8 mouse cellular contexts compared by ENCODE assay signal in the genomic region with DNA sequence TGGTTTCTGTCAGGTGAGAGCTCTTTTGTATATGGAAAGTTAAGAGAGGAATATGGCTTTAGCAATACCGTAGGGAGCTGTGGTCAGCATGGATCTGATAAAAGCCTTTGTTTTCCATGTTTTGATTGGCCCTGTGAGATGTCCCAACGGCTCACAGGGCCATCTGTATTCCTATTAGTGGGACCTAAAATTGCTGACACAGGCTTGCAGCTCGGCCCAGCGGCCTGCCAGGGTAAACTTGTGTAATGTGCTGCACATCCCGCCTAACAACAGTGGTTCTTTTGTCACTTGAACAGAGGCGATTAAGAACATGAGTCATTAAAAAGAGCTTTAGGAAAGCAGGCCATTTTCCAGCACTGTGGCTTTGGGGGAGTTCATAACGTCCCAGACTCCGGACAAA.
DNase-seq lines count a peak whose midpoint lies in the region; ATAC-seq and TF ChIP-seq lines count a peak whose summit lies in the region.

No protein-coding gene starts in this region.

- H3K27me3 ChIP-seq in embryonic facial prominence, embryonic 13.5 days = no peaks in the 10 kb centered on the region
- H3K27me3 ChIP-seq in heart, embryonic 10.5 days (ENCODE audit: insufficient read depth, poor library complexity, severe bottlenecking) = no peaks in the 10 kb centered on the region
- H3K27me3 ChIP-seq in limb, embryonic 13.5 days = no peaks in the 10 kb centered on the region

- no peak overlapping the region for H3K27ac ChIP-seq in embryonic facial prominence, embryonic 13.5 days
- 0 out of 2 replicates have a peak overlapping the region, but pooled peaks have one; percentile 6 for H3K27ac ChIP-seq in heart, embryonic 10.5 days
- peak overlapping the region; percentile 55 for H3K27ac ChIP-seq in limb, embryonic 13.5 days
- H3K27ac ChIP-seq in left cerebral cortex, adult 2 months = no peak overlapping the region

- no peaks in the 10 kb centered on the region for H3K36me3 ChIP-seq in embryonic facial prominence, embryonic 13.5 days
- no peaks in the 10 kb centered on the region for H3K36me3 ChIP-seq in heart, embryonic 10.5 days
- H3K36me3 ChIP-seq in limb, embryonic 13.5 days = no peaks in the 10 kb centered on the region

- no peak for ATAC-seq in embryonic facial prominence, embryonic 13.5 days (ENCODE audit: insufficient number of reproducible peaks, insufficient read depth, low FRiP score, low TSS enrichment, low read depth)
- peak; percentile 90 for ATAC-seq in limb, embryonic 13.5 days (ENCODE audit: low FRiP score, low read depth)
- no peak for ATAC-seq in inflammation-experienced regulatory T-cells, adult 6 months

- H3K9ac ChIP-seq in embryonic facial prominence, embryonic 13.5 days = no peak overlapping the region
- no peak overlapping the region for H3K9ac ChIP-seq in limb, embryonic 13.5 days

- 0 out of 2 replicates have a peak overlapping the region, but pooled peaks have one; percentile 18 for H3K4me2 ChIP-seq in embryonic facial prominence, embryonic 13.5 days
- H3K4me2 ChIP-seq in limb, embryonic 13.5 days (replicated peaks) = 0 out of 2 replicates have a peak overlapping the region, but pooled peaks have one; percentile 21

- no peaks in the 10 kb centered on the region for H3K9me3 ChIP-seq in embryonic facial prominence, embryonic 13.5 days
- H3K9me3 ChIP-seq in heart, embryonic 10.5 days = no peaks in the 10 kb centered on the region
- H3K9me3 ChIP-seq in limb, embryonic 13.5 days = no peaks in the 10 kb centered on the region

- 52% methylated on average over 8 of the region's 8 CpGs for WGBS in lung, adult 2 months
- 10% methylated on average over 8 of the region's 8 CpGs for WGBS in embryonic facial prominence, embryonic 13.5 days
- WGBS in heart, embryonic 10.5 days = 47% methylated on average over 8 of the region's 8 CpGs
- WGBS in limb, embryonic 13.5 days = 25% methylated on average over 8 of the region's 8 CpGs

- no peak for TF ChIP-seq POLR2A in lung, adult 2 months (IDR thresholded peaks at IDR 0.05; ENCODE audit: borderline replicate concordance, extremely low read depth, low read depth, low read length)

- DNase-seq in lung, adult 18-20 months = peak; percentile 17 to 23
- DNase-seq in lung, adult 2 months = no peak
- no peak for DNase-seq in heart, embryonic 10.5 days (ENCODE audit: low spot score)
- DNase-seq in retina, postnatal 1 day = peak; percentile 91
- DNase-seq in left cerebral cortex, adult 2 months (ENCODE audit: extremely low spot score in 1 of 2, low spot score in 2 of 2) = no peak

- H3K4me1 ChIP-seq in lung, adult 2 months (ENCODE audit: control insufficient read depth, insufficient read depth, low read length) = no peaks in the 10 kb centered on the region; the same call in none of the 2 replicates
- H3K4me1 ChIP-seq in embryonic facial prominence, embryonic 13.5 days = peaks cover 10% of the 10 kb centered on the region; the same call in 1 of the 2 replicates
- no peaks in the 10 kb centered on the region; the same call in 1 of the 2 replicates for H3K4me1 ChIP-seq in heart, embryonic 10.5 days
- peaks cover 16% of the 10 kb centered on the region for H3K4me1 ChIP-seq in limb, embryonic 13.5 days

- H3K4me3 ChIP-seq in lung, adult 2 months (replicated peaks; ENCODE audit: extremely low read depth, low read depth, low read length) = no peak overlapping the region
- H3K4me3 ChIP-seq in embryonic facial prominence, embryonic 13.5 days = no peak overlapping the region
- no peak overlapping the region for H3K4me3 ChIP-seq in heart, embryonic 10.5 days
- no peak overlapping the region for H3K4me3 ChIP-seq in limb, embryonic 13.5 days
- no peak overlapping the region for H3K4me3 ChIP-seq in left cerebral cortex, adult 2 months

- no peak for TF ChIP-seq CTCF in lung, adult 2 months (IDR thresholded peaks at IDR 0.05; ENCODE audit: insufficient read depth, low read length)
- no peak for TF ChIP-seq CTCF in left cerebral cortex, adult 2 months (IDR thresholded peaks at IDR 0.05)

- intact Hi-C loops in left cerebral cortex, adult 2 months (cut with DNase I) = no loop called here

Comparison
In these comparisons a context has a peak if more than half of its experiments do, and no peak if none do; other contexts are left out.
1. DNase-seq: peak in lung, adult 18-20 months (2 of 2) and retina, postnatal 1 day (single experiment); none in lung, adult 2 months (single experiment), heart, embryonic 10.5 days (single experiment) and left cerebral cortex, adult 2 months (0 of 2).
2. H3K27ac ChIP-seq: peak in heart, embryonic 10.5 days (single experiment) and limb, embryonic 13.5 days (single experiment); none in embryonic facial prominence, embryonic 13.5 days (single experiment) and left cerebral cortex, adult 2 months (single experiment).